13 mouse cellular contexts compared by ENCODE assay signal in genomic region chr7:67515621-67516020, GRCm38 (mm10).
DNase-seq lines count a peak whose midpoint lies in the region; ATAC-seq lines count a peak whose summit lies in the region.
"Had no signal": no experiment of that assay in that cellular context is flagged by ENCODE, and none has a peak within 500 bp of the region (broad histone marks: within the 10 kb centered on the region; RNA-seq: fewer than 3 reads in every experiment).

No protein-coding gene starts in this region.

- peak; percentile 57 for ATAC-seq in frontal cortex, adult (ENCODE audit: low TSS enrichment)
- ATAC-seq: forebrain, embryonic 13.5 days; hindbrain, embryonic 16.5 days; midbrain, embryonic 16.5 days had no signal

- peak; percentile 45 for DNase-seq in cerebellum, adult 11-12 months
- no peak for DNase-seq in cerebellum, adult 9-11 months
- no peak for DNase-seq in frontal cortex, postnatal 10 days (ENCODE audit: low spot score in 2 of 2)
- DNase-seq in kidney, adult 8-10 months, result peak; percentile 17 to 32
- DNase-seq in kidney, postnatal 4 days, result no peak
- DNase-seq in brain, adult 2 months (ENCODE audit: low read depth, low spot score), result peak; percentile 78
- DNase-seq: adrenal gland, adult 8-10 months; cerebellum, adult 11 months; thymus, postnatal 4 days had no signal

Comparison
In these comparisons a context has a peak if more than half of its experiments do, and no peak if none do; other contexts are left out.
1. DNase-seq: peak in cerebellum, adult 11-12 months (single experiment), kidney, adult 8-10 months (2 of 2) and brain, adult 2 months (single experiment); none in cerebellum, adult 9-11 months (single experiment), frontal cortex, postnatal 10 days (0 of 2) and kidney, postnatal 4 days (0 of 2).